Mouse (Mus musculus): ENCODE measurements around the gene Ythdf2.

The Ythdf2 gene

DNA sequence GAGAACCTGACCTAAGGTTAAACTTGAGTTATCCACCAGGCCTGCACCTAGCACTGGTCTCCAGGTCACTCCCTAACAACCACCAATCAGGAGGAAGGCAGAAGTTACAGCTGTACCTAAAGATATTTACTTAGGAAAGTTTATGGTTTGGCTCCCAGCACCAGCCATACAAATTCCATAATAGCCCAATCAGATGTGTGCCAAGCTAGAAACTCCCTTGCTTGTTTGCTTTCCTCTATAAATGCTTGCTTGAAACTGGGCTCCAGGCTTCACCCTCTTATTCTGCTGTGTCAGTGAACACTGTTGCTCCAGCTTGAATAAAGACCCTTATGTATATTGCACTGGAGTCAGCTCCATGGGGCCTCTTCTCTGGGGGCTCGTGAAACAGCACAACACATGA, 60.4 kb downstream of the Ythdf2 start:
- no peak for DNase-seq (ENCODE audit: low spot score in 2 of 2)

DNA sequence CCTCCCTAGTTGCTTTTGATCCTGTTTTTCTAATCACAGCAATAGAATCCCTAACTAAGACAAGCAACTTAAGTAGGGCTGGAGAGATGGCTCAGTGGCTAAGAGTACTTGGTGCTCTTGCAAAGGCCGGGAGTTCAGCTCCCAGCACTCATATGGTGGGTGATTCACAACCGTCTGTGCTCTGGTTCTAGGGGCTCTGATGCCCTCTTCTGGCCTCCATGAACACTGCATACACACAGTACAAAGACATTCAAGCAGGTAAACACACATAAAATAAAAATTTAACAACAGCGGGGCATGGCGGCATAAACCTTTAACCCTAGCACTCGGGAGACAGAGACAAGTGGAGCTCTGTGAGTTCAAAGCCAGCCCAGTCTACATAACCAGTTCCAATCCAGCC, 65.9 kb downstream of the Ythdf2 start:
- no peak for DNase-seq (ENCODE audit: low spot score in 2 of 2)

- DNase-seq (ENCODE audit: low spot score in 2 of 2) = no peak
These were observed 67.0 kb downstream of the Ythdf2 start for GRCm38 (mm10) chr4:132145092-132145491.

DNA sequence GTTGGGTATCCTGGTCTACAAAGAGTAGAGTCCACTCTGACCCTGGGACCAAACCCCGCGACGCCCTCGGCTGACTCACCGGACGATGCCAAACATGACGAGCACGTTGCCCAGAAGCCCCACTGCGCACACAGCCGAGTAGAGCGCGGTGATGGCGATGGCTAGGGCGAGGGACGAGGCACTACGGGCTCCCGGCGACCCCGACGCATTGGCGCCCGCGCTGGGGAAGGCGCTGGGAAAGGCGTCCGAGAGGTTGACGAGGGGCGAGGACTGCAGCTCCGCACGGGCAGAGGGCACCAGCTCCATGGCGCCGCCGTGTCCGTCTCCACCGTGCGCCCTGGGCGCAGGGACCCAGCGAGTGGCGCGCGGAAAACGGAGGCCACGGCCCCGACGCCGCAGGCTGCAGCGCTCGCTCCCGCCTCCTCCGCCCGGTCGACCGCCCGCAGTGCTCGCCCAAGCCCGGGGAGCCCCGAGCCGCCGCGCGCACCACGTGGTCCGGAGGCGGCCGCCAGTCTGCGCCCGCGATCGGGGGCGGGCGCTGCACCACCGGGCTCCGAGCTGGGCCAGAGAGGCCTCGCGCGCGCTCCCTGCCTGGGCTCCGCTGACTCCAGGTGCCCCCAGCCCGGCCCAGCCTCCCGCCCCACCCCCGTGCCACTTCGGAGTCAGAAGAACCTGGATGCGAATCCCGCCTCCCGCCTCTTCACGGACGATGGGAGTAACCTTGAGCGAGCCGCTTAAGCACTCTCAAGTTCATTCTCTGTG, 67.8 kb downstream of the Ythdf2 start, which contains the start of gene Oprd1:
TSS of gene Oprd1 (minus strand) at position 407 of the 762 bp plus-strand sequence.
- DNase-seq (ENCODE audit: low spot score in 2 of 2) = no peak

DNA sequence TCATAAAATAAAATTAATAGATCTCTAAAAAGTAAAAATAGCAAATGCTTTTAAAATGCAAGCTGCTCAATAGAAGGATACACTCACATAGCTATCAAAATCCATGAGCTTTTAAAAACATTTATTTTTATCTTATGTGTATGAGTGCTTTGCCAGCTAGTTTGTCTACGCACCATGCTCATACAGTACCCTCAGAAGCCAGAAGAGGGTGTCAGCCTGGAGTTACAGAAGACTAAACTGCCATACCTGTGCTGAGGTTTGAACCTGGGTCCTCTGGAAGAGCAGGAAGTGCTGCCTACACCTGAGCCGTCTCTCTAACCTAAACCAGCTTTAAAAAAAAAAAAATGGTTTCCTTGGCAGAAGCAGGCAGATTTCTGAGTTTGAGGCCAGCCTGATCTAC, 73.5 kb downstream of the Ythdf2 start:
- no peak for DNase-seq (ENCODE audit: low spot score in 2 of 2)

- no peak for DNase-seq (ENCODE audit: low spot score in 2 of 2)
These were observed 75.1 kb downstream of the Ythdf2 start for GRCm38 (mm10) chr4:132137013-132137412.
